ENCODE assay signal across 11 mouse cellular contexts in genomic region chr11:21468465-21468864, GRCm38 (mm10).
DNase-seq lines count a peak whose midpoint lies in the region; ATAC-seq and TF ChIP-seq lines count a peak whose summit lies in the region.
"Had no signal": no experiment of that assay in that cellular context is flagged by ENCODE, and none has a peak within 500 bp of the region (broad histone marks: within the 10 kb centered on the region; RNA-seq: fewer than 3 reads in every experiment).

No protein-coding gene starts in this region.

- no peak for TF ChIP-seq POLR2A in MEL (IDR thresholded peaks at IDR 0.05; ENCODE audit: control insufficient read depth in 1 of 2, insufficient read depth in 1 of 2, low read depth in 1 of 2, low read length in 2 of 2, poor library complexity in 1 of 2)

- H3K27ac ChIP-seq in layer of hippocampus, adult 2 months: no peak overlapping the region
- H3K27ac ChIP-seq in MEL (ENCODE audit: control insufficient read depth, low read depth, low read length): no peak overlapping the region
- H3K27ac ChIP-seq: lung, embryonic 15.5 days had no signal

- H3K9me3 ChIP-seq in MEL (replicated peaks; ENCODE audit: insufficient read depth, low read length): no peaks in the 10 kb centered on the region
- H3K9me3 ChIP-seq: lung, embryonic 15.5 days had no signal

- H3K36me3 ChIP-seq in MEL (ENCODE audit: control insufficient read depth in 1 of 2, insufficient read depth in 2 of 2, low read length in 2 of 2): no peaks in the 10 kb centered on the region
- H3K36me3 ChIP-seq in splenic B cell, adult 2 months (ENCODE audit: control insufficient read depth, insufficient read depth, low read length, poor library complexity, severe bottlenecking): no peaks in the 10 kb centered on the region
- H3K36me3 ChIP-seq: lung, embryonic 15.5 days had no signal

- no peak for TF ChIP-seq EP300 in MEL (IDR thresholded peaks at IDR 0.05; ENCODE audit: low read depth in 1 of 2, low read length in 2 of 2)

- TF ChIP-seq CTCF in layer of hippocampus, adult 2 months (conservative IDR thresholded peaks at IDR 0.05): peak; percentile 68
- TF ChIP-seq CTCF in MEL (IDR thresholded peaks at IDR 0.05 in 2 of 3, conservative IDR thresholded peaks at IDR 0.05 in 1 of 3; ENCODE audit: control insufficient read depth in 1 of 3, insufficient read depth in 1 of 3, low read depth in 2 of 3, low read length in 3 of 3, poor library complexity in 1 of 3, severe bottlenecking in 1 of 3): peak; percentile 28 to 71 (median 46)

- H3K4me1 ChIP-seq in MEL (ENCODE audit: control insufficient read depth in 1 of 2, insufficient read depth in 2 of 2, low read length in 2 of 2): no peaks in the 10 kb centered on the region
- H3K4me1 ChIP-seq: lung, embryonic 15.5 days had no signal

- no peak for DNase-seq in layer of hippocampus, adult 2 months (ENCODE audit: low spot score in 2 of 2)
- no peak for DNase-seq in layer of hippocampus, adult 9-10 months (ENCODE audit: low spot score)
- DNase-seq in MEL (ENCODE audit: low read depth, low spot score): peak; percentile 61
- peak; percentile 52 for DNase-seq in splenic B cell, adult 2 months (ENCODE audit: low read depth, low spot score)
- DNase-seq in left cerebral cortex, adult 18-20 months (ENCODE audit: low spot score in 2 of 2): no peak
- DNase-seq in urinary bladder, postnatal 14 days (ENCODE audit: low spot score): no peak
- DNase-seq: adrenal gland, adult 2 months had no signal

- ATAC-seq in inflammation-experienced regulatory T-cells, adult 6 months: peak; percentile 74
- ATAC-seq in monocyte, adult 5-6 weeks (replicated peaks; ENCODE audit: insufficient number of reproducible peaks, low FRiP score, low TSS enrichment, poor library complexity, severe bottlenecking): no peak

- no peaks in the 10 kb centered on the region for H3K27me3 ChIP-seq in MEL (ENCODE audit: control insufficient read depth in 1 of 2, insufficient read depth in 2 of 2, low read length in 2 of 2)
- H3K27me3 ChIP-seq in splenic B cell, adult 2 months (ENCODE audit: control insufficient read depth, insufficient read depth, low read length, poor library complexity, severe bottlenecking): no peaks in the 10 kb centered on the region
- H3K27me3 ChIP-seq: lung, embryonic 15.5 days had no signal

- no peak overlapping the region for H3K9ac ChIP-seq in MEL (ENCODE audit: control insufficient read depth, low read depth, low read length, poor library complexity, severe bottlenecking)
- H3K9ac ChIP-seq: lung, embryonic 15.5 days had no signal

- no peaks in the 10 kb centered on the region for H3K79me2 ChIP-seq in MEL (ENCODE audit: control insufficient read depth, insufficient read depth, low read length, poor library complexity)

- no peak overlapping the region for H3K4me3 ChIP-seq in layer of hippocampus, adult 2 months
- H3K4me3 ChIP-seq in MEL (ENCODE audit: control insufficient read depth in 1 of 2, insufficient read depth in 1 of 2, low read depth in 2 of 2, low read length in 2 of 2): no peak overlapping the region
- H3K4me3 ChIP-seq: erythroblast, embryonic 14.5 days; lung, embryonic 15.5 days had no signal

- peak; percentile 80 for TF ChIP-seq RAD21 in MEL (IDR thresholded peaks at IDR 0.05; ENCODE audit: low read depth, low read length)

TF ChIP-seq in MEL, 35 proteins besides CTCF, POLR2A, EP300 and RAD21:
- TF ChIP-seq CHD2 (IDR thresholded peaks at IDR 0.05; ENCODE audit: low read length): no peak
- TF ChIP-seq ZC3H11A (IDR thresholded peaks at IDR 0.05; ENCODE audit: low read depth, low read length): peak; percentile 66
- TF ChIP-seq USF1 (IDR thresholded peaks at IDR 0.05; ENCODE audit: low read depth, low read length): no peak
- no peak for TF ChIP-seq NRF1 (IDR thresholded peaks at IDR 0.05; ENCODE audit: insufficient read depth, low read depth, low read length, poor library complexity, severe bottlenecking)
- TF ChIP-seq ZKSCAN1 (IDR thresholded peaks at IDR 0.05; ENCODE audit: low read depth, low read length): no peak
- TF ChIP-seq RCOR1 (IDR thresholded peaks at IDR 0.05; ENCODE audit: low read depth, low read length): no peak
- TF ChIP-seq SMC3 (IDR thresholded peaks at IDR 0.05; ENCODE audit: low read depth, low read length): peak; percentile 75

Comparison
In these comparisons a context has a peak if more than half of its experiments do, and no peak if none do; other contexts are left out.
1. DNase-seq: peak in MEL (single experiment) and splenic B cell, adult 2 months (single experiment); none in layer of hippocampus, adult 2 months (0 of 2), layer of hippocampus, adult 9-10 months (single experiment), left cerebral cortex, adult 18-20 months (0 of 2) and urinary bladder, postnatal 14 days (single experiment).